Mouse (Mus musculus) cerebellum, adult 18-20 months (tissue): Measurements from ENCODE around the gene Spata17.

Experiments used
- DNase-seq, 2 experiments: peaks; one replicate each; pipeline ENCODE4 v3.0.0; 2021

The Spata17 gene

GRCm38 (mm10) chr1:186997596-186998304 is 217.5 kb downstream of the Spata17 start:
- DNase-seq: no peak
